Mouse (Mus musculus) C2C12 (cell line): ENCODE measurements around the gene Sorbs1.

ENCODE experiments used
- CEBPB ChIP-seq: IDR thresholded peaks from one replicate; pipeline ENCODE4 v1.6.1; 2011; ENCODE audit warnings: low read depth, mild to moderate bottlenecking, control low read depth, moderate library complexity
- CTCF ChIP-seq: IDR thresholded peaks from one replicate; pipeline ENCODE4 v1.5.1; 2011; ENCODE audit not compliant: control insufficient read depth, insufficient read depth, insufficient read length
- MAX ChIP-seq: IDR thresholded peaks from one replicate; pipeline ENCODE4 v1.6.1; 2011; ENCODE audit warnings: mild to moderate bottlenecking, control low read depth
- MYOD1 ChIP-seq: IDR thresholded peaks from one replicate; pipeline ENCODE4 v1.6.1; 2011; ENCODE audit warnings: low read depth; ENCODE audit not compliant: control insufficient read depth, insufficient read length
- MYOG ChIP-seq: IDR thresholded peaks from one replicate; pipeline ENCODE4 v1.6.1; 2011; ENCODE audit not compliant: control insufficient read depth, insufficient read length; ENCODE audit errors: extremely low read depth
- USF1 ChIP-seq: IDR thresholded peaks from one replicate; pipeline ENCODE4 v1.6.1; 2011; ENCODE audit warnings: low read depth, mild to moderate bottlenecking, control low read depth, moderate library complexity

- TF ChIP-seq CEBPB (no peak), CTCF (no peak), USF1 (no peak), MAX (no peak), MYOG (no peak), MYOD1 (no peak)
Measured at GRCm38 (mm10) chr19:40284704-40285103, 228.9 kb downstream of the Sorbs1 start.
